Mouse (Mus musculus): ENCODE data around the gene Rsrp1.

Gene Rsrp1

GRCm38 (mm10) chr4:134968605-134968976 is 45.2 kb downstream of the Rsrp1 start:
- DNase-seq, result no peak

- peak; percentile 63 for DNase-seq
Measured at GRCm38 (mm10) chr4:134975261-134975928, 52.0 kb downstream of the Rsrp1 start.

- no peak for DNase-seq
Measured at GRCm38 (mm10) chr4:134975929-134976308, 52.5 kb downstream of the Rsrp1 start.
